ENCODE assay signal across 8 mouse cellular contexts in genomic region chr6:119478560-119479342, GRCm38 (mm10). TPM values are rescaled to one million over a fixed set of nuclear protein-coding genes. Genes with fewer than 3 reads are reported as not detected.
DNase-seq lines count a peak whose midpoint lies in the region; ATAC-seq and TF ChIP-seq lines count a peak whose summit lies in the region.

No protein-coding gene starts in this region.

- peaks cover 46% of the 10 kb centered on the region for H3K4me1 ChIP-seq in hindbrain, embryonic 10.5 days (replicated peaks)
- H3K4me1 ChIP-seq in lung, postnatal 0 days (ENCODE audit: insufficient read depth, low read depth, low read length), result peaks cover 22% of the 10 kb centered on the region; the same call in 1 of the 2 replicates

- peak; percentile 63 for DNase-seq in MEL-GATA-1-ER (ENCODE audit: extremely low read depth, low read depth)
- DNase-seq in cerebellum, adult 9-10 months, result peak; percentile 87
- peak; percentile 89 for DNase-seq in hindbrain, embryonic 10.5 days (ENCODE audit: low spot score)
- DNase-seq in layer of hippocampus, adult 9-11 months, result peak; percentile 86
- peak; percentile 94 for DNase-seq in lung, postnatal 0 days (ENCODE audit: low spot score)
- DNase-seq in ovary, postnatal 10 days (ENCODE audit: low spot score), result peak; percentile 84
- peak; percentile 89 for DNase-seq in thymus, postnatal 0 days (ENCODE audit: low spot score)

- H3K9me3 ChIP-seq in hindbrain, embryonic 10.5 days, result no peaks in the 10 kb centered on the region
- H3K9me3 ChIP-seq in lung, postnatal 0 days (ENCODE audit: low read length), result no peaks in the 10 kb centered on the region

- TF ChIP-seq CTCF in lung, postnatal 0 days (IDR thresholded peaks at IDR 0.05), result no peak

- H3K27me3 ChIP-seq in hindbrain, embryonic 10.5 days (ENCODE audit: insufficient read depth, poor library complexity, severe bottlenecking), result no peaks in the 10 kb centered on the region
- H3K27me3 ChIP-seq in lung, postnatal 0 days (replicated peaks; ENCODE audit: insufficient read depth, low read length), result no peaks in the 10 kb centered on the region

- peak overlapping the region; percentile 72 for H3K9ac ChIP-seq in lung, postnatal 0 days (replicated peaks; ENCODE audit: low read depth)

- peak overlapping the region; percentile 100 for H3K27ac ChIP-seq in hindbrain, embryonic 10.5 days
- H3K27ac ChIP-seq in lung, postnatal 0 days (ENCODE audit: low read length), result peak overlapping the region; percentile 99

- TF ChIP-seq EP300 in lung, postnatal 0 days (IDR thresholded peaks at IDR 0.05), result no peak; the same call in 1 of the 2 replicates

- peak; percentile 75 for ATAC-seq in frontal cortex, adult (ENCODE audit: low TSS enrichment)
- ATAC-seq in lung, postnatal 0 days, result peak; percentile 92

- peak overlapping the region; percentile 86 for H3K4me3 ChIP-seq in hindbrain, embryonic 10.5 days
- peak overlapping the region; percentile 81 for H3K4me3 ChIP-seq in lung, postnatal 0 days (ENCODE audit: low read depth, low read length)

- H3K4me2 ChIP-seq in lung, postnatal 0 days (replicated peaks; ENCODE audit: low read depth, low read length), result peak overlapping the region; percentile 97

- peaks cover 24% of the 10 kb centered on the region for H3K36me3 ChIP-seq in hindbrain, embryonic 10.5 days
- no peaks in the 10 kb centered on the region for H3K36me3 ChIP-seq in lung, postnatal 0 days (ENCODE audit: insufficient read depth, low read length)

- whole genome bisulfite sequencing in hindbrain, embryonic 10.5 days, result 2% methylated on average over 49 of the region's 49 CpGs
- WGBS in lung, postnatal 0 days, result 1% methylated on average over 26 of the region's 49 CpGs

RNA-seq across cellular contexts. Expression of gene Fbxl14, which starts 0.7 kb away (rescaled TPM):
- 3.1 and 3.4 TPM in 2 replicates for polyA plus RNA-seq in hindbrain, embryonic 10.5 days (2016; fragmentation: Nextera tagmentation; extraction: Ambion mirVana)
- polyA plus RNA-seq in lung, postnatal 0 days (2015; fragmentation: Nextera tagmentation; extraction: Ambion mirVana), result 3.9 and 4.5 TPM in 2 replicates
- polyA plus RNA-seq in thymus, postnatal 0 days (2015; fragmentation: Nextera tagmentation; extraction: Ambion mirVana), result 17.1 and 18.1 TPM in 2 replicates

Comparison
In these comparisons a context has a peak if more than half of its experiments do, and no peak if none do; other contexts are left out.
1. Peak in every context shown above with its lines: DNase-seq, ATAC-seq, H3K4me3 ChIP-seq and H3K27ac ChIP-seq.